Mouse (Mus musculus): ENCODE measurements around the gene Dhx30. TPM values are rescaled to one million over a fixed set of nuclear protein-coding genes. Genes with fewer than 3 reads are reported as not detected.

Gene Dhx30
- polyA plus RNA-seq, 1 experiment from 2014 or later: 185 TPM

Other genes starting within 250 kb of the Dhx30 start
- 38.7 and 39.5 TPM in 2 replicates for gene Cdc25a, start 242.3 kb downstream of the Dhx30 start, polyA plus RNA-seq (2016; fragmentation: Nextera tagmentation; extraction: Ambion mirVana)
- gene Map4, start 186.4 kb downstream of the Dhx30 start, polyA plus RNA-seq (2016; fragmentation: Nextera tagmentation; extraction: Ambion mirVana): 69.3 and 84.1 TPM in 2 replicates
- gene Smarcc1, start 122 bp downstream of the Dhx30 start, polyA plus RNA-seq (2016; fragmentation: Nextera tagmentation; extraction: Ambion mirVana): 180 and 185 TPM in 2 replicates
- gene Cspg5, start 126.0 kb upstream of the Dhx30 start, polyA plus RNA-seq (2016; fragmentation: Nextera tagmentation; extraction: Ambion mirVana): 8.4 and 13.5 TPM in 2 replicates
- gene Elp6, start 187.3 kb upstream of the Dhx30 start, polyA plus RNA-seq (2016; fragmentation: Nextera tagmentation; extraction: Ambion mirVana): 45.1 and 45.6 TPM in 2 replicates
- 38.7 and 40.3 TPM in 2 replicates for gene Scap, start 215.5 kb upstream of the Dhx30 start, polyA plus RNA-seq (2016; fragmentation: Nextera tagmentation; extraction: Ambion mirVana)